Mouse (Mus musculus): ENCODE data around the gene Rcan2. TPM values are rescaled to one million over a fixed set of nuclear protein-coding genes. Genes with fewer than 3 reads are reported as not detected.

Rcan2 gene
- polyA plus RNA-seq, 1 experiment from 2014 or later, result 7.2 TPM

- H3K36me3 ChIP-seq (ENCODE audit: insufficient read depth, low read length), result no peaks in the 10 kb centered on the region
- WGBS, result 62% methylated on average over 10 of the region's 10 CpGs
- H3K27ac ChIP-seq (ENCODE audit: low read length), result no peak overlapping the region
- H3K4me2 ChIP-seq (replicated peaks; ENCODE audit: low read depth, low read length), result no peak overlapping the region
- 0 out of 2 replicates have a peak, but pooled peaks cover 3% of the 10 kb centered on the region for H3K4me1 ChIP-seq (ENCODE audit: insufficient read depth, low read length)
- H3K27me3 ChIP-seq (ENCODE audit: insufficient read depth, low read length), result no peaks in the 10 kb centered on the region
- H3K9ac ChIP-seq (replicated peaks; ENCODE audit: low read length), result no peak overlapping the region
- no peak overlapping the region for H3K4me3 ChIP-seq (ENCODE audit: low read length)
- no peak for ATAC-seq (ENCODE audit: low FRiP score, low TSS enrichment)
- no peaks in the 10 kb centered on the region for H3K9me3 ChIP-seq (ENCODE audit: low read length)
Measured at GRCm38 (mm10) chr17:43990957-43991383, 189.8 kb downstream of the Rcan2 start.

DNA sequence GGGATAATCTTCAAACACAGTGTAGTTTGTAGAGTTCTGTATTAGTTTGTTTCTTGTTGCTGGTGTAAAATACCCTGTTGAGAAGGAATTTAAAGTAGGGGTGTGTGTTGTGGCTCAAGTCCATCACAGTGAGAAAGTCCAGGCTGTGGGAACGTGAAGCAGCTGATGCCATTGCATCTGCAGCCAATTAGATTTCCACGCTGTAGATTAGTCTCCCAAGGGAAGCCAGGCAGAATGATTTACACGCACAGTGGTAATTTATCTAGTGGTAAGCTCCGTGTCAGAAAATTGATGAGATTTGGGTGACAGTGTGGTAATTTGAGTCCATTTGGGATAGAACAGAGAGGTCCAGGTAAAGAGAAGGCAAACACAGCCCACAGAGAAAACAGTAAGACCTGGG lies 192.9 kb downstream of the Rcan2 start:
- WGBS, result 24% methylated on average over 4 of the region's 4 CpGs
- no peak overlapping the region for H3K9ac ChIP-seq (replicated peaks; ENCODE audit: low read length)
- no peaks in the 10 kb centered on the region for H3K36me3 ChIP-seq (ENCODE audit: insufficient read depth, low read length)
- H3K4me2 ChIP-seq (replicated peaks; ENCODE audit: low read depth, low read length), result no peak overlapping the region
- no peaks in the 10 kb centered on the region for H3K27me3 ChIP-seq (ENCODE audit: insufficient read depth, low read length)
- 0 out of 2 replicates have a peak, but pooled peaks cover 3% of the 10 kb centered on the region for H3K4me1 ChIP-seq (ENCODE audit: insufficient read depth, low read length)
- no peak overlapping the region for H3K4me3 ChIP-seq (ENCODE audit: low read length)
- no peak for ATAC-seq (ENCODE audit: low FRiP score, low TSS enrichment)
- H3K9me3 ChIP-seq (ENCODE audit: low read length), result no peaks in the 10 kb centered on the region
- H3K27ac ChIP-seq (ENCODE audit: low read length), result no peak overlapping the region

DNA sequence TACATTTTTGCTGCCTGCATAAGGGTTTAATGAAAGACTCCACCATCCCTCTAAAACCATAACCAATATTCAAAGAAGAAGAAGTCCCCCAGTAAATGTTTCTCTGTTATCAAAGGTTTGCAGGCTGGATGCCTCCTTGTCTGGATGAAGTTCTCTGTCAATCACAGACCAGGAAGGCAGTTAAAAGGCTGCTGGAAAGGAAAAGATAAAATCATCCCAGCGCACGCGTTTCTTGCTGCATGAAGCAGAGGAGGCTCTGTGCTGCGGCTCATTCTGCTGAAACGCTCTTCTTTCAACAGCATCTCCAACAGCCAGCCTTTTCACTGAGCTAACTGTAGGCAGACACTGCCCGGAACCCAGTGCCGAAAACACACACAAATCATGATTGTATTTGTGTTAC lies 196.4 kb downstream of the Rcan2 start:
- Histone ChIP-seq H3K27me3 (ENCODE audit: insufficient read depth, low read length) (no peaks in the 10 kb centered on the region), H3K27ac (ENCODE audit: low read length) (no peak overlapping the region), H3K36me3 (ENCODE audit: insufficient read depth, low read length) (no peaks in the 10 kb centered on the region), H3K4me2 (replicated peaks; ENCODE audit: low read depth, low read length) (no peak overlapping the region), H3K9ac (replicated peaks; ENCODE audit: low read length) (no peak overlapping the region), H3K4me3 (ENCODE audit: low read length) (no peak overlapping the region), H3K9me3 (ENCODE audit: low read length) (no peaks in the 10 kb centered on the region), H3K4me1 (ENCODE audit: insufficient read depth, low read length) (0 out of 2 replicates have a peak, but pooled peaks cover 3% of the 10 kb centered on the region)
- ATAC-seq (ENCODE audit: low FRiP score, low TSS enrichment), result no peak
- 80% methylated on average over 7 of the region's 7 CpGs for WGBS

- Histone ChIP-seq H3K4me3 (ENCODE audit: low read length) (no peak overlapping the region), H3K27me3 (ENCODE audit: insufficient read depth, low read length) (no peaks in the 10 kb centered on the region), H3K4me1 (ENCODE audit: insufficient read depth, low read length) (0 out of 2 replicates have a peak, but pooled peaks cover 3% of the 10 kb centered on the region), H3K9me3 (ENCODE audit: low read length) (no peaks in the 10 kb centered on the region), H3K4me2 (replicated peaks; ENCODE audit: low read depth, low read length) (no peak overlapping the region), H3K27ac (ENCODE audit: low read length) (no peak overlapping the region), H3K36me3 (ENCODE audit: insufficient read depth, low read length) (no peaks in the 10 kb centered on the region), H3K9ac (replicated peaks; ENCODE audit: low read length) (no peak overlapping the region)
- no peak for ATAC-seq (ENCODE audit: low FRiP score, low TSS enrichment)
- 96% methylated on average over 6 of the region's 6 CpGs for WGBS
Measured at GRCm38 (mm10) chr17:43998095-43998494, 196.9 kb downstream of the Rcan2 start.

DNA sequence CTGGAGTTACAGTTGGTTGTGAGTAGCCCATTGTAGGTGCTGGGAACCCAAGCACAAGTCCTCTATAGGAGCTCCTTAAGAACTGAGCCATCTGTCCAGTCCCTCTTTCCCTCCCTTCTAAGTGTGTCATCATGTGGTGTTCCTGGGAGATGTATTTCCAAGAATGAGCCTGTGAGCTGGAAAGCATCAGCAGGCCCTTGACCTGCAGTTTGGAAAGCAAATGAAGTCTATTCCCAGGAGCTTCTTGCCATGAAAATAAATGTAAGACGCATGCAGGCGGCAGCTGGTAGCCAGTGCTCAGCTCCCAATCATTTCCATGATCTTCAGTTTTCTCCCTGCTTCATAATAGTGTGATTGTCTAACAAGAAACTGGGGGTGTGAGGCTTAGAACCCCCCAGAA lies 203.2 kb downstream of the Rcan2 start:
- no peak for ATAC-seq (ENCODE audit: low FRiP score, low TSS enrichment)
- 83% methylated on average over 2 of the region's 2 CpGs for WGBS
- Histone ChIP-seq H3K9me3 (ENCODE audit: low read length) (no peaks in the 10 kb centered on the region), H3K27me3 (ENCODE audit: insufficient read depth, low read length) (no peaks in the 10 kb centered on the region), H3K36me3 (ENCODE audit: insufficient read depth, low read length) (no peaks in the 10 kb centered on the region), H3K9ac (replicated peaks; ENCODE audit: low read length) (no peak overlapping the region), H3K27ac (ENCODE audit: low read length) (no peak overlapping the region), H3K4me2 (replicated peaks; ENCODE audit: low read depth, low read length) (no peak overlapping the region), H3K4me1 (ENCODE audit: insufficient read depth, low read length) (no peaks in the 10 kb centered on the region), H3K4me3 (ENCODE audit: low read length) (no peak overlapping the region)

DNA sequence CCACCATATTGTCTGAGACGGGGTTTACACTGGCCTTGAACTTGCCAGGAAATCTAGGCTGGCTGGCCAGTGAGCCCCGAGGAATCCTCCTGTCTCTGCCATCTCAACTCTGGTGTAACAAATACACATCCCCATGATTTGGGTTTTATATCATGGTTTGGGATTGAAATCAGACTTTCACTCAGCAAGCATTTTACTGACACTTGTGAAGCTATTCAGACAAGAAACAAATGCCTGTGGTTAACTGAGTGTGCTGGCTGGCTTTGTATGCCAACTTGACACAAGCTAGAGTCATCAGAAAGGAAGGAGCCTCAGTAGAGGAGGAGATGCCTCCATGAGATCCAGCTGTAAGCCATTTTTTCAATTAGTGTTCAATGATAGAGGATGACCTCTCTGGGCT lies 206.3 kb downstream of the Rcan2 start:
- H3K4me3 ChIP-seq (ENCODE audit: low read length), result no peak overlapping the region
- H3K4me1 ChIP-seq (ENCODE audit: insufficient read depth, low read length), result no peaks in the 10 kb centered on the region
- H3K27me3 ChIP-seq (ENCODE audit: insufficient read depth, low read length), result no peaks in the 10 kb centered on the region
- H3K4me2 ChIP-seq (replicated peaks; ENCODE audit: low read depth, low read length), result no peak overlapping the region
- WGBS, result 85% methylated on average over 2 of the region's 2 CpGs
- no peak for ATAC-seq (ENCODE audit: low FRiP score, low TSS enrichment)
- H3K9ac ChIP-seq (replicated peaks; ENCODE audit: low read length), result no peak overlapping the region
- H3K27ac ChIP-seq (ENCODE audit: low read length), result no peak overlapping the region
- H3K36me3 ChIP-seq (ENCODE audit: insufficient read depth, low read length), result no peaks in the 10 kb centered on the region
- H3K9me3 ChIP-seq (ENCODE audit: low read length), result no peaks in the 10 kb centered on the region

DNA sequence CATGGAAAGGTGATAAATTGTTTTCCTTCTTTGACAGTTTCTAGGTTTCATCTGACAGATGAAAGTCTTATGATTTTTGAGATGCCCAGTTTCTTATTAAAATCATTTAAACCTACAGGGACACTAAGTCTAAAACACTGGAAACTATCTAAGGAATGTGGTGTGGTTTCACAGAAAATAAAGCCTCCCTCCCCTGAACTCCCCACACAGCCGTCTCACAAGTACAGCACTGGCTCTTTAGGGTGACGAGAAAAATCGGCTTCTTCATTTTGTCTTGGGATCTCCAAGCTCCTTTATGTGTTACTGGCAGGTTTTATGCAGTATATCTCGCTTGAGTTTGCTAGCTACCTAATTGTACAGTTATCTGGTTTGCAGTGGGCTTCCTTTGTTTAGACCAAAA lies 210.8 kb downstream of the Rcan2 start:
- no peaks in the 10 kb centered on the region for H3K4me1 ChIP-seq (ENCODE audit: insufficient read depth, low read length)
- H3K36me3 ChIP-seq (ENCODE audit: insufficient read depth, low read length), result no peaks in the 10 kb centered on the region
- no peak overlapping the region for H3K4me3 ChIP-seq (ENCODE audit: low read length)
- no peaks in the 10 kb centered on the region for H3K9me3 ChIP-seq (ENCODE audit: low read length)
- 61% methylated on average over 4 of the region's 4 CpGs for WGBS
- no peaks in the 10 kb centered on the region for H3K27me3 ChIP-seq (ENCODE audit: insufficient read depth, low read length)
- no peak overlapping the region for H3K27ac ChIP-seq (ENCODE audit: low read length)
- H3K9ac ChIP-seq (replicated peaks; ENCODE audit: low read length), result no peak overlapping the region
- no peak overlapping the region for H3K4me2 ChIP-seq (replicated peaks; ENCODE audit: low read depth, low read length)
- no peak for ATAC-seq (ENCODE audit: low FRiP score, low TSS enrichment)

- no peaks in the 10 kb centered on the region for H3K4me1 ChIP-seq (ENCODE audit: insufficient read depth, low read length)
- WGBS, result 82% methylated on average over 4 of the region's 4 CpGs
- no peaks in the 10 kb centered on the region for H3K9me3 ChIP-seq (ENCODE audit: low read length)
- H3K4me2 ChIP-seq (replicated peaks; ENCODE audit: low read depth, low read length), result no peak overlapping the region
- H3K36me3 ChIP-seq (ENCODE audit: insufficient read depth, low read length), result no peaks in the 10 kb centered on the region
- no peak for ATAC-seq (ENCODE audit: low FRiP score, low TSS enrichment)
- H3K4me3 ChIP-seq (ENCODE audit: low read length), result no peak overlapping the region
- H3K27ac ChIP-seq (ENCODE audit: low read length), result no peak overlapping the region
- H3K27me3 ChIP-seq (ENCODE audit: insufficient read depth, low read length), result no peaks in the 10 kb centered on the region
- no peak overlapping the region for H3K9ac ChIP-seq (replicated peaks; ENCODE audit: low read length)
Measured at GRCm38 (mm10) chr17:44013756-44014510, 212.8 kb downstream of the Rcan2 start.

GRCm38 (mm10) chr17:44016314-44016713 lies 215.2 kb downstream of the Rcan2 start:
- Histone ChIP-seq H3K27me3 (ENCODE audit: insufficient read depth, low read length) (no peaks in the 10 kb centered on the region), H3K9ac (replicated peaks; ENCODE audit: low read length) (no peak overlapping the region), H3K4me1 (ENCODE audit: insufficient read depth, low read length) (no peaks in the 10 kb centered on the region), H3K36me3 (ENCODE audit: insufficient read depth, low read length) (no peaks in the 10 kb centered on the region), H3K4me2 (replicated peaks; ENCODE audit: low read depth, low read length) (no peak overlapping the region), H3K4me3 (ENCODE audit: low read length) (no peak overlapping the region), H3K9me3 (ENCODE audit: low read length) (no peaks in the 10 kb centered on the region), H3K27ac (ENCODE audit: low read length) (no peak overlapping the region)
- 51% methylated on average over 5 of the region's 5 CpGs for WGBS
- ATAC-seq (ENCODE audit: low FRiP score, low TSS enrichment), result no peak

DNA sequence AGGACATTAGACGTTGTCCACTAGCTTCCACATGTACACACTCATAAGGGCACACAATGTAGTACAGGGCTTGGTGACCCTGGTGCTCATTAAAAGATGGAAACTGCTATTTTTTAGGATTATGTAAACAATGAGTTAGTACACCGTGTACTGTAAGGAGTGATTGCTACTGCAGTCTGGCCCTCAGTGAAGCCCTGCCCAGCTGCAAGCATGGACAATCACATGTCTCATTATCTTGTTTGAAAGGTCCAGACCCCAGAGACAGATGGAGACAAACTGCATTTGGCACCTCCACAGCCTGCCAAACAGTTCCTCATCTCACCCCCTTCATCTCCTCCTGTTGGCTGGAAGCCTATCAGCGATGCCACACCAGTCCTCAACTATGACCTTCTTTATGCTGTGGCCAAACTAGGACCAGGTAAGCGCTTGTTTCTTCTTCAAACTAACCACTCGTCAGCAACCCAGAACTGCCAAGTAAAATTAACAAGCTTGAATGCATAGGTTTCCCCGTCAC lies 219.6 kb downstream of the Rcan2 start:
- Histone ChIP-seq H3K4me1 (ENCODE audit: insufficient read depth, low read length) (no peaks in the 10 kb centered on the region), H3K36me3 (ENCODE audit: insufficient read depth, low read length) (no peaks in the 10 kb centered on the region), H3K27me3 (ENCODE audit: insufficient read depth, low read length) (no peaks in the 10 kb centered on the region), H3K9ac (replicated peaks; ENCODE audit: low read length) (no peak overlapping the region), H3K9me3 (ENCODE audit: low read length) (no peaks in the 10 kb centered on the region), H3K27ac (ENCODE audit: low read length) (no peak overlapping the region), H3K4me3 (ENCODE audit: low read length) (no peak overlapping the region), H3K4me2 (replicated peaks; ENCODE audit: low read depth, low read length) (no peak overlapping the region)
- ATAC-seq (ENCODE audit: low FRiP score, low TSS enrichment), result no peak
- WGBS, result 74% methylated on average over 6 of the region's 6 CpGs
